Mouse (Mus musculus) CH12.LX (cell line): ENCODE results near the gene Saal1.

Experiments used
- CTCF ChIP-seq, 2 experiments: IDR thresholded peaks in 1 of 2; conservative IDR thresholded peaks in 1 of 2; 2 replicates each; pipeline ENCODE4 v1.5.1; 2011 to 2012; ENCODE audit warnings: low read depth in 2 of 2, low read length in 2 of 2, improper control_type of control experiment in 1 of 2, inconsistent platforms in 1 of 2, mild to moderate bottlenecking in 1 of 2, moderate library complexity in 1 of 2
- EP300 ChIP-seq: IDR thresholded peaks from 2 replicates; pipeline ENCODE4 v1.6.1; 2011; ENCODE audit warnings: low read length, improper control_type of control experiment
- USF2 ChIP-seq: conservative IDR thresholded peaks from 2 replicates; pipeline ENCODE4 v1.6.1; 2011; ENCODE audit warnings: low read depth, low read length, improper control_type of control experiment

- no peak for TF ChIP-seq EP300
- TF ChIP-seq CTCF (conservative IDR thresholded peaks at IDR 0.05 in 1 of 2, IDR thresholded peaks at IDR 0.05 in 1 of 2; ENCODE audit: low read depth in 2 of 2, low read length in 2 of 2), result no peak
- TF ChIP-seq USF2, result no peak
Observed at GRCm38 (mm10) chr7:46678417-46678816, 32.1 kb downstream of the Saal1 start.
